Mouse (Mus musculus): ENCODE measurements around the gene Prr5. TPM values are rescaled to one million over a fixed set of nuclear protein-coding genes. Genes with fewer than 3 reads are reported as not detected.
"Not testable (repeated sequence)": the region's sequence is repeated elsewhere in the genome, so short reads cannot be mapped to it uniquely, and the experiment has no call there.

Prr5 gene
- polyA plus RNA-seq, 1 experiment from 2014 or later: 12.1 TPM

DNA sequence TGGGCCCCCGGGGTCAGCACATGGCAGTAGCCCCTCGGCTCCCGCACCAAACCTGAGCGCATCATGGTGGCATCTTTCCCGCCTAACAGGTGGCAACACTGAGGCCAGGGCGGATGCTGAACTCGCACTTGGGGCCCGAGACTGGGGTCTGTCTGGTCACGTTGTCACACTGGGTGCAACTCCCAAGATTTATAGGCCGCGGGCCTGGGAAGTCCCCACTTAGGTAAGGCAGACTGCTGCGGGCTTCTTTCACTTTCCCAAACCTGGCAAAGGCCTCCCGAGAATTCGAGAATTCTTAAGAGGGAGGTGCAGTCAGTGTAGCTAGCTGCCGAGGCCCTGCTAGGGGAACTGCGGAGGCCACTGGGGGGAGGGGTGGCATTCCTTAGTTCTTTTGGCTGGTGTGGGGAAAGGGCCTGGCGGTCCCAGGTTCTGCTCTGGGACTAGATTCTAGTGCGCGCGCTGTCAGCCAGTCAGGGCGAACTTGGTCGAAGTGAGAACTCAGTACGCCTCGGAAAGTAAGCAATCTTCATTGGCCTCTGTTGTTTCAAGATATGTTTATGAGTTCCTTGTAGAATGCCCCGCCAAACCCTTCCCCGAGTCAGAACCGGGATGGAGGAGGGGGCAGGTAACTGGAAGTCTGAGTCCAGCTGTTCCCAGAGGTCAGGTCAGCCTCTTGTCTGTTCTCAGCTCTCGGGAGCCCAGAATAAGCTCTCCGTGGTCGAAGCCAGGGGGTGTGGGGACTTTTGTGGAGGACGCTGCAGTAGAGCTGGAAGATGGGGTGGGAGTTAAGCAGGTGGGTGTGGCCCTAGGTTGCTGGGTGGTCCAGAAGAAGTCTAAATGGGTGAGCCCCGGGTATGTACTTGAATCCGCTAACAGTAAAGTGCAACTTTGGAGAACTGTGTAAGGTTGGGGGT is 51.1 kb downstream of the Prr5 start:
- WGBS: 4% methylated on average over 33 of the region's 33 CpGs
- H3K4me1 ChIP-seq (replicated peaks; ENCODE audit: control insufficient read depth, insufficient read depth, low read length): peaks cover 2% of the 10 kb centered on the region; the same call in 1 of the 2 replicates
- no peaks in the 10 kb centered on the region for H3K9me3 ChIP-seq (ENCODE audit: control insufficient read depth, low read length)
- no peak for ATAC-seq (ENCODE audit: low FRiP score)
- H3K4me2 ChIP-seq (replicated peaks; ENCODE audit: low read depth, low read length): peak overlapping the region; percentile 31
- H3K4me3 ChIP-seq (ENCODE audit: low read depth, low read length): peak overlapping the region; percentile 9; the same call in 1 of the 2 replicates
- H3K27ac ChIP-seq (ENCODE audit: low read depth, low read length): no peak overlapping the region
- H3K27me3 ChIP-seq (ENCODE audit: control insufficient read depth, insufficient read depth, low read length): peaks cover 23% of the 10 kb centered on the region
- no peaks in the 10 kb centered on the region for H3K36me3 ChIP-seq (ENCODE audit: control insufficient read depth, insufficient read depth, low read length)
- peak; percentile 51 for DNase-seq (ENCODE audit: low spot score)
- no peak overlapping the region for H3K9ac ChIP-seq (ENCODE audit: low read depth, low read length)

- H3K4me2 ChIP-seq (replicated peaks; ENCODE audit: low read depth, low read length); H3K4me3 ChIP-seq (ENCODE audit: low read depth, low read length); H3K9me3 ChIP-seq (ENCODE audit: control insufficient read depth, low read length); H3K4me1 ChIP-seq (replicated peaks; ENCODE audit: control insufficient read depth, insufficient read depth, low read length); ATAC-seq (ENCODE audit: low FRiP score); H3K27ac ChIP-seq (ENCODE audit: low read depth, low read length); DNase-seq (ENCODE audit: low spot score); H3K9ac ChIP-seq (ENCODE audit: low read depth, low read length); H3K36me3 ChIP-seq (ENCODE audit: control insufficient read depth, insufficient read depth, low read length): not testable (repeated sequence)
- WGBS: 94% methylated on average over 1 of the region's 1 CpGs
- H3K27me3 ChIP-seq (ENCODE audit: control insufficient read depth, insufficient read depth, low read length): peaks cover 23% of the 10 kb centered on the region
Observed at GRCm38 (mm10) chr15:84723656-84724055, 54.2 kb downstream of the Prr5 start.

- Histone ChIP-seq H3K27ac (ENCODE audit: low read depth, low read length) (no peak overlapping the region), H3K27me3 (ENCODE audit: control insufficient read depth, insufficient read depth, low read length) (peaks cover 19% of the 10 kb centered on the region), H3K36me3 (ENCODE audit: control insufficient read depth, insufficient read depth, low read length) (no peaks in the 10 kb centered on the region), H3K4me1 (replicated peaks; ENCODE audit: control insufficient read depth, insufficient read depth, low read length) (peaks cover 2% of the 10 kb centered on the region; the same call in 1 of the 2 replicates), H3K4me3 (ENCODE audit: low read depth, low read length) (no peak overlapping the region), H3K9ac (ENCODE audit: low read depth, low read length) (no peak overlapping the region), H3K4me2 (replicated peaks; ENCODE audit: low read depth, low read length) (no peak overlapping the region), H3K9me3 (ENCODE audit: control insufficient read depth, low read length) (no peaks in the 10 kb centered on the region)
- ATAC-seq (ENCODE audit: low FRiP score) (no peak), DNase-seq (ENCODE audit: low spot score) (no peak)
- 59% methylated on average over 4 of the region's 4 CpGs for WGBS
Observed at GRCm38 (mm10) chr15:84724199-84724598, 54.8 kb downstream of the Prr5 start.

DNA sequence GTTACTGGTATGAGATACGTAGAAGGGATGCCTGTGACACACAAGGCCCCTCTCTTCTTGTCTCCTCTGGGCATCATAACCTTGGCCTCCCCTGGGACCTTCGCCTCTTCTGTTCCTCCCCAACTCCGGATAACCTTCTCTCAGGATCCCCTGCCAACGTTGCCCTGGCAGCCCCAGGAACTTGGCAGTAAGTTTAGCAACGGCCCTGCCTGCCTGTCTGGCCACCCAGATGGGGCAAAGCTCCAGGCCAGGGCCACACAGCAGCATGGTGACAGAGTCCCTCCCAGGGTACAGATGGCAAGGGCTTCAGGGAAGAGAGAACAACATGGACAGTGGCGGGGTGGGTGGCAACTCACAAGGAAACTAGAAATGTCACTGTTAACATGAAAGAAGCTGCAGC is 60.3 kb downstream of the Prr5 start:
- Histone ChIP-seq H3K4me1 (replicated peaks; ENCODE audit: control insufficient read depth, insufficient read depth, low read length) (no peaks in the 10 kb centered on the region), H3K36me3 (ENCODE audit: control insufficient read depth, insufficient read depth, low read length) (no peaks in the 10 kb centered on the region), H3K4me3 (ENCODE audit: low read depth, low read length) (no peak overlapping the region), H3K27me3 (ENCODE audit: control insufficient read depth, insufficient read depth, low read length) (no peaks in the 10 kb centered on the region), H3K27ac (ENCODE audit: low read depth, low read length) (no peak overlapping the region), H3K9ac (ENCODE audit: low read depth, low read length) (no peak overlapping the region), H3K4me2 (replicated peaks; ENCODE audit: low read depth, low read length) (no peak overlapping the region), H3K9me3 (ENCODE audit: control insufficient read depth, low read length) (no peaks in the 10 kb centered on the region)
- DNase-seq (ENCODE audit: low spot score) (no peak), ATAC-seq (ENCODE audit: low FRiP score) (no peak)
- WGBS: 80% methylated on average over 6 of the region's 6 CpGs

DNA sequence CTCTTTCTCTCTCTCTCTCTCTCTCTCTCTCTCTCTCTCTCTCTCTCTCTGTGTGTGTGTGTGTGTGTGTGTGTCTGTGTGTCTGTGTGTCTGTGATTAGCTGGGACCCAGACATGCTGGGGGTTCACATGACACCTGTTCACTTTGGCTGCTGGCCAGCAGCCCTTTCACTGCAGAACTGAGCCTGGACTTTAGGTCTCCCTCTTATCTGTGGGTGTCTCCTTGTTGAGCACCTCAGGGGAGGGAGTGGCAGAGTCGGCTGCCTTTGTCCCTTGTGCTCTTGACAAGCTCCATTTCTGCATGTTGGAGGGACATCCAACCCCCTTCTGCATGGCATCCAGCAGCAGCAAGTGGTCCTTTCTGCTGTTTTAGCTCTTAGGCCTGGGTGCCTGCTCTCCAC is 61.5 kb downstream of the Prr5 start:
- Histone ChIP-seq H3K36me3 (ENCODE audit: control insufficient read depth, insufficient read depth, low read length) (no peaks in the 10 kb centered on the region), H3K9me3 (ENCODE audit: control insufficient read depth, low read length) (no peaks in the 10 kb centered on the region), H3K4me3 (ENCODE audit: low read depth, low read length) (no peak overlapping the region), H3K9ac (ENCODE audit: low read depth, low read length) (no peak overlapping the region), H3K4me1 (replicated peaks; ENCODE audit: control insufficient read depth, insufficient read depth, low read length) (no peaks in the 10 kb centered on the region), H3K27ac (ENCODE audit: low read depth, low read length) (no peak overlapping the region), H3K27me3 (ENCODE audit: control insufficient read depth, insufficient read depth, low read length) (no peaks in the 10 kb centered on the region), H3K4me2 (replicated peaks; ENCODE audit: low read depth, low read length) (no peak overlapping the region)
- 67% methylated on average over 1 of the region's 1 CpGs for WGBS
- DNase-seq (ENCODE audit: low spot score): no peak
- no peak for ATAC-seq (ENCODE audit: low FRiP score)

DNA sequence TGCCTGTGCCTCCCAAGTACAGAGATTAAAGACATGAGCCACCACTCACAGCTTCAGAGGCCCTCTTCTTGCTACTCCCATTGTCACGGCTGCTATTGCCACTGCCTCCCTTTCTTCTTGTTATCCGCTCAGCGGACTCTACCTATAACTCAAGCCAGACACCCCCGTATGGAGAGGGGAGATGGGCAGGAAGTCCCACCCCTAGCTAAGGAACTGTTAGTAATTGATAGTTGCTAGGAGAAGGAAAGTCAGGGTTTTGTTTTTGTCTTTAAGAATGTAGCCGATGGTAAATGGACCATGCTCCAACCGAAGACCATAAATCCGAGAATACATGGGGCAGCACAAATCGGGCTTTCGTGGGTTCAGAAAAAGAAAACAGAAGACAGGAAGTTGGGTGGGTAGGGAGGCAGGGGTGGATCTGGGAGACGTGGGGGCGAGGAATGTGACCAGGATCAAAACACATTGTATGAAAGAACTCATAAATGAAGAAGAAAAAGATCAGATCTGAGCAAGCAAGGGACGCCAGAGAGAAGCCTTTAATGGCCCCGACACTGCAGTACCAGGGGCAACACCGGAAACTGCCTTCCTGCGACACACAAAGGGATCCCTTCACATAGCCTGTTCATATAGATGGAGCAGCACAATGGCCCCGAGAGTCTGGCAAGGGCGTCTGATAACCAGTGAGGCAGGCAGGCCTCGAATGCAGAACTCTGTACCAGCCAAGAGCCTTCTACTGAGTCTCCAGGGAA is 62.4 kb downstream of the Prr5 start:
- Histone ChIP-seq H3K4me2 (replicated peaks; ENCODE audit: low read depth, low read length) (no peak overlapping the region), H3K27me3 (ENCODE audit: control insufficient read depth, insufficient read depth, low read length) (no peaks in the 10 kb centered on the region), H3K36me3 (ENCODE audit: control insufficient read depth, insufficient read depth, low read length) (no peaks in the 10 kb centered on the region), H3K4me3 (ENCODE audit: low read depth, low read length) (no peak overlapping the region), H3K9me3 (ENCODE audit: control insufficient read depth, low read length) (no peaks in the 10 kb centered on the region), H3K4me1 (replicated peaks; ENCODE audit: control insufficient read depth, insufficient read depth, low read length) (no peaks in the 10 kb centered on the region), H3K9ac (ENCODE audit: low read depth, low read length) (no peak overlapping the region), H3K27ac (ENCODE audit: low read depth, low read length) (no peak overlapping the region)
- WGBS: 69% methylated on average over 18 of the region's 18 CpGs
- ATAC-seq (ENCODE audit: low FRiP score): no peak
- no peak for DNase-seq (ENCODE audit: low spot score)

- H3K27ac ChIP-seq (ENCODE audit: low read depth, low read length): no peak overlapping the region
- 60% methylated on average over 4 of the region's 4 CpGs for WGBS
Observed at GRCm38 (mm10) chr15:84732425-84732749, 63.0 kb downstream of the Prr5 start.

DNA sequence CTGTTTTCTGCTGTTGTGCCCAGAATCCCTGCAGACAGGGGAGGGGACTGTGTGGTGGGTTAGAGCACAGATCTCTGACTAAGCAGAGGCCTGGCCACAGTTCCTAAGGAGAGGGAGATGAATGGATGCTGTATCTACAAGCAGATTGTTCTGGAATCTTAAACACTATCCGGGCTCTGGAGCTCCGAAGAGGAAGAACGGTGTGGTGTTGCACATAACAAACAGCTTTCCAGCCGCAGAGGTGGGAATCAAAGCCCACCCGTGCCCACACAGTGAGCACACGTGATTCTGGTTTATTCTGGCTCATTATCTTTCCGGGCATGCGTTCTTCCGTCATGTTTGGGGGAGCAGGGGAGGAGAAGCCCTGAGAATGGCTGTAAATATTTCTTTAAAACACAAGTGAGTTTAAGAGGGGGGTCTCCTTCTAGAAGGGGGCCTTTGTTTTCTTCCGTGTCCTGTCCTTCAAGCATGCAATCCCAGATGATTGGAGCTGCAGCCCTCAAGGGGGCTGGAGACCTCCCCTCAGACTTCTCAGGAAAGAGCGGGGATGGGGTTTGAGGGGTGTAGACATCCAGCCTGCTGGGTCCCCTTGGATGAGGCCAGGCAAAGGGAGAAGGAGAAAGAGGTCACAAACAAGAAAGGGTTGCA is 67.0 kb downstream of the Prr5 start:
- H3K4me2 ChIP-seq (replicated peaks; ENCODE audit: low read depth, low read length): no peak overlapping the region
- ATAC-seq (ENCODE audit: low FRiP score) (no peak), DNase-seq (ENCODE audit: low spot score) (no peak)
- H3K4me1 ChIP-seq (replicated peaks; ENCODE audit: control insufficient read depth, insufficient read depth, low read length): no peaks in the 10 kb centered on the region
- H3K4me3 ChIP-seq (ENCODE audit: low read depth, low read length): no peak overlapping the region
- H3K27me3 ChIP-seq (ENCODE audit: control insufficient read depth, insufficient read depth, low read length): no peaks in the 10 kb centered on the region
- no peaks in the 10 kb centered on the region for H3K9me3 ChIP-seq (ENCODE audit: control insufficient read depth, low read length)
- 69% methylated on average over 11 of the region's 11 CpGs for WGBS
- no peak overlapping the region for H3K9ac ChIP-seq (ENCODE audit: low read depth, low read length)
- no peak overlapping the region for H3K27ac ChIP-seq (ENCODE audit: low read depth, low read length)
- no peaks in the 10 kb centered on the region for H3K36me3 ChIP-seq (ENCODE audit: control insufficient read depth, insufficient read depth, low read length)

More at GRCm38 (mm10) chr15:84732425-84732749, 63.0 kb downstream of the Prr5 start:
- no peaks in the 10 kb centered on the region for H3K9me3 ChIP-seq (ENCODE audit: control insufficient read depth, low read length)
- no peaks in the 10 kb centered on the region for H3K4me1 ChIP-seq (replicated peaks; ENCODE audit: control insufficient read depth, insufficient read depth, low read length)
- DNase-seq (ENCODE audit: low spot score): no peak
- ATAC-seq (ENCODE audit: low FRiP score): no peak
- H3K9ac ChIP-seq (ENCODE audit: low read depth, low read length): no peak overlapping the region
- no peaks in the 10 kb centered on the region for H3K27me3 ChIP-seq (ENCODE audit: control insufficient read depth, insufficient read depth, low read length)
- H3K36me3 ChIP-seq (ENCODE audit: control insufficient read depth, insufficient read depth, low read length): no peaks in the 10 kb centered on the region
- no peak overlapping the region for H3K4me2 ChIP-seq (replicated peaks; ENCODE audit: low read depth, low read length)
- H3K4me3 ChIP-seq (ENCODE audit: low read depth, low read length): no peak overlapping the region
